Mouse (Mus musculus) left cerebral cortex, adult 18-20 months (tissue): ENCODE data around the gene Fhl4. TPM values are rescaled to one million over a fixed set of nuclear protein-coding genes. Genes with fewer than 3 reads are reported as not detected.

ENCODE experiments used
- DNase-seq, 2 experiments: peaks; one replicate each; pipeline ENCODE4 v3.0.0; 2021 to 2022; ENCODE audit warnings: low spot score in 2 of 2, mixed read lengths in 1 of 2
- long read RNA-seq, 2 experiments: library from polyadenylated mRNA; stranded (forward); transcript quantifications; one replicate each; pipeline ENCODE4 v2.0.0; 2021
- total RNA-seq, 2 experiments: library from RNA; stranded (reverse); gene quantifications; 2 replicates each; pipeline ENCODE4 v1.2.3; 2021

Fhl4 gene
- under 1 TPM; 0.45 to 0.70 TPM for total RNA-seq
- long read RNA-seq, experiment 1, partial matches to known transcripts: 0 of 1 reads
- long read RNA-seq, experiment 1, other reads (novel, unspliced or antisense): 0 of 1 reads
- long read RNA-seq, experiment 2: 0 reads

GRCm38 (mm10) chr10:85102247-85103084, at the start of gene Fhl4, which contains the start of gene Tmem263:
Fhl4 (minus strand) TSS chr10:85102495.
Tmem263 (plus strand) TSS chr10:85102627.
- peak; percentile 61 to 69 for DNase-seq

DNA sequence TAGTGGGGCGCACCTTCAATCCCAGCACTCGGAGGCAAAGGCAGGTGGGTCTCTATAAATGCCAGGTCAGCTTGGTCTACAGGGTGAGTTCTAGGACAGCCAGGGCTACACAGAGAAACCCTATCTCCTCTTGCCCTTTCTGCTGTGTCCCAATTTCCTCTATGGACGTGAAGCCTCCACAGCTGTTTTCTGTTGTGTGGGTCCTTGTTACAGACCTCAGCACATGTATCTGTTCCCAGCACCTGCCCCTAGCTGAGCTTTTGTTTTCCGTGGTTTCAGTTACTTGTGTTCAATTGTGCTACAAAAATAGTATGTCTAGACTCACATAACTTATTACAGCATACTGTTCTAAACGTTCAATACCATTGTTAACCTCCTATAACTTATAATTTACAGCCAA, 46.9 kb upstream of the Fhl4 start:
- DNase-seq: no peak

- no peak for DNase-seq
These were observed 44.0 kb upstream of the Fhl4 start for GRCm38 (mm10) chr10:85146282-85146681.

- no peak for DNase-seq
These were observed 39.2 kb upstream of the Fhl4 start for GRCm38 (mm10) chr10:85141465-85141864.

DNA sequence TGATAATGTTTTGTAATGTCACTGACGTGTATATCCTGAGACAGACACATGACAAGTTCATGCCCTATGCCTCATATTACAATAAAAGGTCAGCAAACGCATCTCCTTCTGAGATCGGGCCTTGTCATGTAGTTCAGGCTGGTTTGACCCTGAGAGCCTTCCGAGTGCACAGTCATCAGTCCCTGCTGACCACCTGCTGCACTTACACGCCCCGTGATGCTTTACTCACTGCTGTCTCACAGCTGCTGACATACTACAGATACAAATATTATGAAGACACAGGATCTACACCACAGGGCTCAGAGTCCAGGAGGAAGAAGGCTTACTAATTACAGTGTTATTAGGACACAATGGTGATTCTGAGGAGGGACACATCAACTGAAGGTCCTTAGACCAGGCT, 34.3 kb upstream of the Fhl4 start:
- no peak for DNase-seq

GRCm38 (mm10) chr10:85128453-85128852, 26.2 kb upstream of the Fhl4 start:
- no peak for DNase-seq

- peak; percentile 92 to 94 for DNase-seq
These were observed 25.3 kb upstream of the Fhl4 start, which contains the start of gene Mterf2 for GRCm38 (mm10) chr10:85127395-85128287. Mterf2 (minus strand) TSS chr10:85128027.

- no peak for DNase-seq
These were observed 22.9 kb upstream of the Fhl4 start for GRCm38 (mm10) chr10:85125184-85125583.

GRCm38 (mm10) chr10:85114409-85114808, 12.1 kb upstream of the Fhl4 start:
- no peak for DNase-seq

- peak; percentile 17 to 39 for DNase-seq
These were observed 990 bp upstream of the Fhl4 start for GRCm38 (mm10) chr10:85103085-85103885.

DNA sequence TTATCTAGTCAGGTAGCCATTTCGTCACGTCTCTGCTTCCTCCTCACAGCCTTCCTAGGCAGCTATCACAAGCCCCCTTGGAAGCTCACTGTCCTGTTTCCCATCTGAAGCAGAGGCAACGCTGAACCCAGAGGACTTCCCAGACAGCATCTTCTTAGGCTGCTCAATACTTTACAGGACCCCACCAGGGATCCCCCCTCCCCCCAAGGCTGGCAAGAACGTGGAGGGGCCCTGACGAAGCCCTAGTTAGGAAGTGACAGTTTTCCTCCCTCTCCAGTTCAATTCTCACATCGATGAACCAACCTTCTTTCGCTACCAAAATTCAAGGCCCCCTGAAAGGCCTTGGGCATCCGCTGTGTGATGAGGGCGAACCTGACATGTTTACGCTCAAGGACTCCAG, 454 bp downstream of the Fhl4 start:
- peak in 1 of 2 experiments; percentile 11 for DNase-seq

DNA sequence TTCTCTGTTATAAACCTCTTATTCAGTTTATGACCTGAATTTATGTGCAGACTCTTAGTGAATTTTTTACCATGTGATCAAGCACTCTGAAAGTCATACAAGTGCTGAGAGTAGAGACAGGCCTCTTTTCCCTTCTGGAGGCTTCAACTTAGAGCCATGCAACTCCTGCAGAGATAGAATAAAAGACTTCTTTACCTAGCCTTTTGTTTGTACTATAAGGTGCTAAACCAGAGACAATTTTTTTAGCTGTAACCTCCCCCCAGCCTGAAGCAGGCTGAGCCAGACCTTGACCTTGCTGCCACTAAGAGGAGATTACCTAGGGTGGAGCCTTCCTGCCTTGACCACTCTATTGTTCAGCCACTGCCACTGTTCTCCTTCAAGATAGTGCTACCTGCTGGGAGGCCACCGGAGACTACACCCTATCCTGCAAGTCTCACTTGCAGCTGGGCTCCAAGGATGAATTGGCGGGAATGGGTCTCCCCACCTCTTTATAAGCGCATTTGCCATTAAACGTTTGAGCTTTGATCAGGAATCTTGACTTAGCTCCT, 30.6 kb downstream of the Fhl4 start:
- DNase-seq: no peak

DNA sequence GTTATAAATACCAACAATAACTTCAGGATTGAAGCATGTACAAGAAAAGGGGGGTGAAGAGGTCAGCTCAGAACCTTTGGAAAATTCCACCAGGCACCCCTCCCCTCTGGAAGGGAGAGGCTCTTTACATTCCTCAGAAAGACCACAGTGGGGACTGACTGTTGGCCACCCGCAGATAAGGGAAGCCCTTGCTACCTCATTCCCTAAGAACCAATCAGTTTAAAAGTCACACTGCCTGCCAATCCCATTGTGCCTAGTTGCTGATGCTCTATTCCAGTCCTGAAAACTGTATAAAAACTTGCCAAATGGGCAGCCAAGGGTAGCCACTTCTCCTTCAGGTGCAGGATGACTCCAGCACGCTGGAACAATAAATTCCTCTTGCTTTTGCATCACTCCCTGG, 47.4 kb downstream of the Fhl4 start:
- DNase-seq: no peak

DNA sequence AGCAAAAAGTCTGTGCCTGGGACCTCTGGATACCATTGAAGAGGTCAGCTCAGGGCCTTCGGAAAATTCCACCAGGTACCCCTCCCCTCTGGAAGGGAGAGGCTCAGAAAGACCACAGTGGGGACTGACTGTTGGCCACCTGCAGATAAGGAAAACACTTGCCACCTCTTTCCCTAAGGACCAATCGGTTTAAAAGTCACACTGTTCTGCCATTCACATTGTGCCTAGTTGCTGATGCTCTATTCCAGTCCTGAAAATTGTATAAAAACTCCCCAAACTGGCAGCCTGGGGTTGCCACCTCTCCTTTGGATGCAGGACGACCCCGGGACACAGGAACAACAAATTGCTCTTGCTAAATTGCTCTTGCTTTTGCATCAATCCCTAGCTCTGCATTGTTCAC, 49.8 kb downstream of the Fhl4 start:
- DNase-seq: no peak

- no peak for DNase-seq
These were observed 51.6 kb downstream of the Fhl4 start for GRCm38 (mm10) chr10:85050668-85051208.

- DNase-seq: no peak
These were observed 54.3 kb downstream of the Fhl4 start for GRCm38 (mm10) chr10:85048008-85048407.

GRCm38 (mm10) chr10:85046585-85046984, 55.7 kb downstream of the Fhl4 start:
- DNase-seq: peak in 1 of 2 experiments; percentile 41
